Mouse (Mus musculus) kidney, adult 2 months (tissue): ENCODE results near the gene Ccs. TPM values are rescaled to one million over a fixed set of nuclear protein-coding genes. Genes with fewer than 3 reads are reported as not detected.

Source experiments
- DNase-seq: peaks from one replicate; pipeline ENCODE4 v3.0.0; 2021
- H3K27ac ChIP-seq: fragments of 200-500 bp; 2 replicates; pipeline ENCODE4 v1.5.1; 2012; ENCODE audit warnings: low read depth, low read length, control low read depth, inconsistent platforms; ENCODE audit not compliant: insufficient read depth
- H3K27me3 ChIP-seq: fragments of 200-500 bp; replicated peaks from 2 replicates; pipeline ENCODE4 v1.6.1; 2012; ENCODE audit warnings: mild to moderate bottlenecking, moderate library complexity, low read length, inconsistent platforms; ENCODE audit not compliant: control insufficient read depth, insufficient read depth
- H3K36me3 ChIP-seq: fragments of 200-500 bp; 2 replicates; pipeline ENCODE4 v1.6.1; 2012; ENCODE audit warnings: mild to moderate bottlenecking, moderate library complexity, low read length, inconsistent platforms; ENCODE audit not compliant: control insufficient read depth, insufficient read depth
- H3K4me1 ChIP-seq: fragments of 200-500 bp; 2 replicates; pipeline ENCODE4 v1.6.1; 2011; ENCODE audit warnings: low read length; ENCODE audit not compliant: control insufficient read depth, insufficient read depth
- H3K4me3 ChIP-seq: fragments of 200-500 bp; 2 replicates; pipeline ENCODE4 v1.5.1; 2011; ENCODE audit warnings: mild to moderate bottlenecking, low read depth, low read length, control low read depth; ENCODE audit not compliant: insufficient read depth
- CTCF ChIP-seq: fragments of 200-500 bp; conservative IDR thresholded peaks from 2 replicates; pipeline ENCODE4 v1.5.1; 2011; ENCODE audit warnings: low read depth, mild to moderate bottlenecking, control low read depth, low read length, moderate library complexity, mixed read lengths; ENCODE audit not compliant: insufficient read depth, insufficient read length
- POLR2A ChIP-seq: fragments of 200-500 bp; IDR thresholded peaks from one replicate; pipeline ENCODE4 v1.6.1; 2011; ENCODE audit warnings: low read depth, low read length, control low read depth
- WGBS: fragments of 180-500 bp; shearing (Covaris S2); methylation state at CpG from one replicate; pipeline ENCODE4 v1.1.7; 2018; 5-methylcytosine and 5-hydroxymethylcytosine counted together
- polyA plus RNA-seq: library from polyadenylated mRNA; depleted of rRNA; stranded (reverse); fragments of >200 nt; gene quantifications from 2 replicates; pipeline ENCODE4 v1.2.3, GENCODE M21; 2012; rRNA removed

Gene Ccs
- polyA plus RNA-seq, 1 experiment, result 192 TPM

GRCm38 (mm10) chr19:4797846-4798245 lies 41.3 kb downstream of the Ccs start:
- Histone ChIP-seq H3K27me3 (no peaks in the 10 kb centered on the region), H3K36me3 (no peaks in the 10 kb centered on the region; the same call in 1 of the 2 replicates), H3K27ac (no peak overlapping the region), H3K4me1 (peaks cover 11% of the 10 kb centered on the region; the same call in 1 of the 2 replicates), H3K4me3 (no peak overlapping the region)
- DNase-seq, result no peak
- no peak for TF ChIP-seq POLR2A
- 97% methylated on average over 2 of the region's 2 CpGs for WGBS

GRCm38 (mm10) chr19:4795929-4796328 lies 43.2 kb downstream of the Ccs start:
- Histone ChIP-seq H3K4me3 (no peak overlapping the region), H3K27ac (no peak overlapping the region), H3K4me1 (peaks cover 11% of the 10 kb centered on the region; the same call in 1 of the 2 replicates), H3K36me3 (peaks cover 7% of the 10 kb centered on the region), H3K27me3 (no peaks in the 10 kb centered on the region)
- 75% methylated on average over 1 of the region's 1 CpGs for WGBS
- TF ChIP-seq CTCF, result no peak
- no peak for DNase-seq

DNA sequence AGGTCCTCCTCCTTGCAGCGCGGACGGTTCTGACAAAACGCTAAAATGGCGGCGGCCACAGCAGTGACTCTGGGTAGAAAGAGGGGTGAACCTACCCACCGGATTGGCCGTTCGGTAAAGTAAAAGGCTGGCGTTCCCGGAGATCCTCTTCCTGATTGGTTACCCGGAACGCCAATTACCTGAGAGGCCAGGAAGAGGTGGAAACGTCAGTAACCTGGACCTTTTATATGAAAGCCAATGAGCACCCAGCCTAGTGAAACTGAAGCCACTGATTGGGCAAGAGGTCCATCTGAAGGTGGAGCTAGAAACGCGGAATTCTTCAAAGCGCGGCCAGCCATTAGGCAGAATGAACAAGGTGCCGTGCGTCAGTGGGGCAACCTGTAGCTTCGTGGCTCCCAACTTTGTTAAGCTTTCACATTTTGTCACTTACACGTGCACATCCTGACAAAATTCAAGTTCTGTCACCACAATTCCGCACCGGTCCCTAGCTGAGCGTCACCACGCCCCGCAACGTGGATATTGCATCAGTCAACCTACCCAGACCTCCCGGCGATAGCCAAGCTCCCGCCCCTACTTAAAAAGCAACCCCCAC lies 45.2 kb downstream of the Ccs start, which contains the start of gene Rbm4:
TSS of gene Rbm4 (minus strand) at position 71 of the 592 bp plus-strand sequence.
- Histone ChIP-seq H3K4me3 (peak within 1 kb of the TSS; percentile 87), H3K27ac (peak within 1 kb of the TSS; percentile 66), H3K4me1 (peaks cover 17% of the 10 kb centered on the region), H3K36me3 (peaks cover 11% of the 10 kb centered on the region), H3K27me3 (no peaks in the 10 kb centered on the region)
- TF ChIP-seq CTCF, result no peak
- TF ChIP-seq POLR2A, result peak; percentile 27
- WGBS, result under 1% methylated on average over 31 of the region's 31 CpGs
- peak; percentile 100 for DNase-seq

DNA sequence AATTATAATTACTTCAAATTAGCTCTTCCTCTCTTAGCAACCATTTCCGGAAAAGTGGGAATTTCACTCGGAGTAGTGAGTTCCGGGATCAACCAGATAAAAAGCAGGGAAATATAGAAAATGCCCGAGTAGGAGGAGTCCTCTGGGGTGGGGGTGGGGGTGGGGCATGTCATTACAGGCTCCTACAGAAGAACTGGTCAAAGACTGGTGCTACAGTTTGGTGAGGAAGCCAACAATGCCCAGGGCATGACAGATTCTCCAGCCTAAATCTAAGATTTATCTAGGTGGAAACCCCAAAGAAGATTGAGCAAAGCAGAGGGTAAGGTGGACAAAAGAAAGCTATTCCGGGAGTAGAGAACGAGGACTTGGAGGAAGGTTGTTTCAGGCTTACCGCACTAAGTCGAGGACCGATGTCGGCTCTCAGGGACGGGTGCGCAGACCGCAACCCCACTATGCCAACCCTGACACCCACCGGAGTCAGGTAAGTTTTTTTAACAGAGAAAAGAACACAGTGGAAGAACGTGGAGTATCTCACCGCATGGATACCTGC lies 45.8 kb downstream of the Ccs start:
- no peaks in the 10 kb centered on the region for H3K27me3 ChIP-seq
- no peak for DNase-seq
- WGBS, result under 1% methylated on average over 16 of the region's 16 CpGs
- H3K4me3 ChIP-seq, result peak overlapping the region; percentile 87
- peak overlapping the region; percentile 66 for H3K27ac ChIP-seq
- TF ChIP-seq POLR2A, result no peak
- TF ChIP-seq CTCF, result no peak
- H3K36me3 ChIP-seq, result peaks cover 13% of the 10 kb centered on the region
- H3K4me1 ChIP-seq, result peaks cover 18% of the 10 kb centered on the region

- TF ChIP-seq POLR2A (no peak), CTCF (no peak)
- peak; percentile 27 for DNase-seq
- Histone ChIP-seq H3K27ac (no peak overlapping the region), H3K36me3 (peaks cover 16% of the 10 kb centered on the region), H3K4me1 (peaks cover 7% of the 10 kb centered on the region), H3K4me3 (no peak overlapping the region), H3K27me3 (no peaks in the 10 kb centered on the region)
- WGBS, result 60% methylated on average over 2 of the region's 2 CpGs
Observed at GRCm38 (mm10) chr19:4786313-4786712, 52.8 kb downstream of the Ccs start.

DNA sequence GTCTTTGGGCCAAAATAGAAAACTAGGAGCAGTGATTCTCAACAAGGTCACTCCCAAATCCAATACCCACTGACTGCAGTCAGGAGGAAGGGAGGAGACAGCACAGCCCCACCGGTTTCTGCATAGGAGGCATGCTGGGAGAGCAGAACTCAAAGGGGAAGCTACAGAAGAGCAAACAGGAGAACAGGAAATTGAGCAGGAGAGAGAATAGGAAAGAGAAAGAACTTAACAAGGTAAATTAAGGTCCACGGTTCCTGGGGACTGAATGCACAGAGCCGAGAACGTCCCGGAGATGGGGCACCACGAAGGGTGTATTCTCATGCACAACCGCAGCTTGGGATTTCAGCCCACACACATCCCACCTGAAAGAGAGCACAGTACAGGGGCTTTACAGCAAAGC lies 53.9 kb downstream of the Ccs start:
- TF ChIP-seq CTCF (no peak), POLR2A (no peak)
- H3K27me3 ChIP-seq, result no peaks in the 10 kb centered on the region
- WGBS, result 75% methylated on average over 7 of the region's 7 CpGs
- H3K27ac ChIP-seq, result no peak overlapping the region
- peaks cover 5% of the 10 kb centered on the region for H3K4me1 ChIP-seq
- no peak for DNase-seq
- H3K4me3 ChIP-seq, result no peak overlapping the region
- peaks cover 13% of the 10 kb centered on the region for H3K36me3 ChIP-seq

DNA sequence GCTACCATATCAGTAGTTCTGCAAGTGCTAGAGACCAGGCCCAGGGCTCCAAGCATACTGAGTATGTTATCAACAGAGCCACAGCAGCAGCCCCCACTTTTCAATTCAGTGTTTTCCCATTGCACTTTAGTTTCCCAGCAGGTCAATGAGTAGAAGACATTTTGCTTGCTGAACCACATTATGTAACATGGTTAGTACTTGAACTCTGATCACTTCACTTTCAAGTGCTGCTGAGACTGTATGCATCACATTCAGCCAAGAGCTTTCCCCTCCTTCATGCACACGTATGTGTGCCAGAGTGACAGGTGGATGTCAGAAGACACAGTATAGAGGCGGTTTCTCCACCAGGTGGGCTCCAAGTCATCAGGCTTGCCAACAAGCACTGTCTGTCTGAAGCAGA lies 56.2 kb downstream of the Ccs start:
- peaks cover 10% of the 10 kb centered on the region for H3K36me3 ChIP-seq
- DNase-seq, result peak; percentile 37
- H3K4me1 ChIP-seq, result no peaks in the 10 kb centered on the region; the same call in 1 of the 2 replicates
- WGBS, result 68% methylated on average over 2 of the region's 2 CpGs
- H3K27ac ChIP-seq, result peak overlapping the region; percentile 9; the same call in 1 of the 2 replicates
- H3K27me3 ChIP-seq, result no peaks in the 10 kb centered on the region
- H3K4me3 ChIP-seq, result no peak overlapping the region
- TF ChIP-seq POLR2A (no peak), CTCF (no peak)

Other genes with a start within 250 kb of the Ccs start
- 6.1 and 8.7 TPM in 2 replicates for gene Lrfn4, start 223.7 kb downstream of the Ccs start, polyA plus RNA-seq
- 82.2 and 92.8 TPM in 2 replicates for gene Rce1, start 213.7 kb downstream of the Ccs start, polyA plus RNA-seq
- 1.1 TPM in 2 replicates for gene Gm960, start 140.7 kb downstream of the Ccs start, polyA plus RNA-seq
- gene Sptbn2, start 128.2 kb downstream of the Ccs start, polyA plus RNA-seq, result 11.0 and 12.0 TPM in 2 replicates
- gene Rbm4b, start 82.8 kb downstream of the Ccs start, polyA plus RNA-seq, result 12.8 TPM in 2 replicates
- 44.6 and 47.5 TPM in 2 replicates for gene Rbm4, start 45.4 kb downstream of the Ccs start, polyA plus RNA-seq
- gene Gm21992, start 27.7 kb downstream of the Ccs start, polyA plus RNA-seq, result 22.3 and 32.0 TPM in 2 replicates
- 28.7 and 36.8 TPM in 2 replicates for gene Rbm14, start 27.7 kb downstream of the Ccs start, polyA plus RNA-seq
- 0.08 and 0.15 TPM in 2 replicates for gene Ccdc87, start within 50 bp of the Ccs start, polyA plus RNA-seq
- gene Ctsf, start 15.8 kb upstream of the Ccs start, polyA plus RNA-seq, result 150 and 249 TPM in 2 replicates
- 0.61 and 13.4 TPM in 2 replicates for gene Actn3, start 38.6 kb upstream of the Ccs start, polyA plus RNA-seq
- 19.8 and 26.9 TPM in 2 replicates for gene Zdhhc24, start 39.3 kb upstream of the Ccs start, polyA plus RNA-seq
- 10.4 and 10.6 TPM in 2 replicates for gene Bbs1, start 67.3 kb upstream of the Ccs start, polyA plus RNA-seq
- 73.8 and 84.4 TPM in 2 replicates for gene Dpp3, start 89.0 kb upstream of the Ccs start, polyA plus RNA-seq
- gene Peli3, start 103.8 kb upstream of the Ccs start, polyA plus RNA-seq, result 2.7 and 3.6 TPM in 2 replicates
- gene Mrpl11, start 122.8 kb upstream of the Ccs start, polyA plus RNA-seq, result 47.6 and 55.2 TPM in 2 replicates
- gene Npas4, start 151.0 kb upstream of the Ccs start, polyA plus RNA-seq, result 0.05 and 0.23 TPM in 2 replicates
- gene Slc29a2, start 184.5 kb upstream of the Ccs start, polyA plus RNA-seq, result 14.2 and 14.4 TPM in 2 replicates
- 45.0 and 50.6 TPM in 2 replicates for gene B4gat1, start 199.5 kb upstream of the Ccs start, polyA plus RNA-seq
- gene AC124502.3, start 199.6 kb upstream of the Ccs start, polyA plus RNA-seq, result 0.46 and 0.66 TPM in 2 replicates
- 36.5 and 38.7 TPM in 2 replicates for gene Brms1, start 202.0 kb upstream of the Ccs start, polyA plus RNA-seq
- gene Rin1, start 211.1 kb upstream of the Ccs start, polyA plus RNA-seq, result 2.8 and 4.7 TPM in 2 replicates
- 10.7 and 10.8 TPM in 2 replicates for gene Cd248, start 228.7 kb upstream of the Ccs start, polyA plus RNA-seq
- 4.9 and 5.6 TPM in 2 replicates for gene Tmem151a, start 246.2 kb upstream of the Ccs start, polyA plus RNA-seq
- 258 and 297 TPM in 2 replicates for gene Yif1a, start 249.2 kb upstream of the Ccs start, polyA plus RNA-seq